Mouse (Mus musculus) cerebellum, postnatal 4 days (tissue): ENCODE measurements around the gene Hdgfl3.

Experiments used
- DNase-seq, 2 experiments: peaks; one replicate each; pipeline ENCODE4 v3.0.0; 2022; ENCODE audit warnings: low spot score in 2 of 2, mixed read lengths in 1 of 2

The Hdgfl3 gene

DNA sequence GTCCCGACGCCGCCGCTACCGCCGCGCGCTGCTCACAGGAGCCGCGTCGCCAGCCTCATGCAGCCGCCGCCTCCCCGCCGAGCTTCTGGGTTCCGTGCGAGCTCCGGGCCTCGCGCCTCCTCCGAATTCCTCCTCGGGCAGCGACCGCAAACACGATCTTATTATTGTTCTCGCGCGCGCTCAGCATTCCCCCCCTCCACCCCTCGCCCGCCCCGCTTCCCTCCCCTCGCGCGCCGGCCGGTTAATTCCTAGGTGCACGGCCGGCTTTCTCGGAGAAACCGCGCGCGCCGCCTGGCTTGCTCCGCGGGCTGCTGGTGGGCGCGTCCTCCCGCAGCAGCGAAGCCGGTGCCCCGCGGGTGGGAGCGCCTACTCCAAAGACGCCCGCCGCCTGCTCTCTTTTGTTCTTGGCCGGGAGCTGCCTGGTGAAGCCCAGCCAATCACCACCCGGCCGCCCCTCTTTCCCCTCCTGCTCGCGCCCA lies at the start of gene Hdgfl3:
Gene Hdgfl3 (minus strand): TSS at position 207 of the 479 bp plus-strand sequence.
- peak; percentile 65 to 86 for DNase-seq

DNA sequence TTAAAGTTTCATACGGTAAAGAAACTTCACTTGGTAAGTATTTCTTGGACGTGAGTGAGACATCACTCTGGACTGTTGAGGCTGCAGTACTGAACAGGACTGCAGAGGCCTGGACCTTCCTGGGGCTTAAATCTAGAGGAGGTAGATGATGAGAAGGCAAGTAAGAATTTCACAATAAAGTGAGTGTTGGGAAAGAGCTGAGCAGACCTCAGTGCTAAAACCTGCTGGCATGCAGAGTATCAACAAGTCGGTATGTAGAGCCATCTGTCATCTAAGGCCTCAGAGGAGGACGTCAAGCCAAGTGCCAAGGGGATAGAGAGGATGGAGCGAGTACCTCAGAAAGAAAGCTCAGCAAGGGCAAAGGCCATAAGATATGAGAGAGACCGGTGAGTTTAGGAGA lies 49.4 kb upstream of the Hdgfl3 start:
- no peak for DNase-seq

DNA sequence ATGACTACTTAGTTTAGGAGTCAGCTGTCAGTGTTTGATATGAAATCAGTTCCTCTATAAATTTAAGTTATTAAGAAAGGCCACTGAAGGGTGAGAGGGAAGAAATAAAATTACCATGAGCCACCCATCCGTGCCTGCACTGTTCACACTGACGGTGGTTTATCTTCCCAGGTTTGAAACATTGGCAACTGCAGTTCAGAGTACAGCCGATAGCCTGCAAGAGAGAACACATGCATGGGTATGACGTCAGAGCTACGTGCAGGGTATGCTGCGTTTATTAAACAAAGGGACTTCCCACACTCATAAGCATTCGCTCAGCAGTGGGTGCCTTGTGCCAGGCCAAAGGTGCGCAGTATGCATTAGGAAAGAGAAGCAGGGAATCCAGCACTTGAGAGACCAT lies 44.0 kb upstream of the Hdgfl3 start:
- no peak for DNase-seq

DNA sequence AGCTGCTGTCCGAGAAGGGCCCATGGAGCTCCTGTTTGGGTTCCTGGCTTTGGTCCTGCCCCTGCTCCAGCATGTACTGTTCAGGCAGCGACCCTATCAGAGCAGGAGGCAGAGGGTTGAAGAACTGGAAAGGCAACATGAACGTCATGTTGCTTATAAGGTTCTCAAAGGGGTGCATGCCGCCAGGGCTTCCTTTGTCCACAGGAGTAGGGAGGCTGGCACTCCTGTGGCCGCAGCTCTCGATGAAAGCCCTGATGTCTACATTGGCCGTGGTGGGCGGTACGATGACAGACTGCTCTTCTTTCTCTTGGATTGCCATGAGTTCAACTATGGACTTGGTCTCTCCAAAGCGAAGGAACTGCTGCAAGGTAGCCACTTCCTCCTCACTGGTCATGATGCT lies 40.3 kb upstream of the Hdgfl3 start:
- DNase-seq, result no peak

DNA sequence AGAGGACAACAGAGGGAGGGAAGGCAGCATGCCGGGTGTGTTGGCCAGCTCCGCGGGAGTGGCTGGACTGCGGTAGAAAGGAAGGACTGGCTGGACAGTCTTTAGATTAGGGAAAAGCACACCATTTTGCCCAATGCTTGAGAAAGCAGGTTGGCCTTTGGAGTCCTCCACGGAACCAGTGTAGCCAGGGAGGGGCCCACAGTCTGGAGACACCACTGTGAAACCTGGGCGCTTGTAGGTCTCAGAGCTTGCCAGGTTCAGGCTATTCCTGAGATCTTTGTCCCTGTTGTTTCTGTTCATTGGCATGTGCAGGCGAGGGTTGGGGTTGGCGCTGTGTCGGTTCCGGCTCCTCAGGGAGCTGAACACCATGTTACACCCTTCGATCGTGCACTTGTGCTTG lies 39.7 kb upstream of the Hdgfl3 start:
- DNase-seq, result no peak

DNA sequence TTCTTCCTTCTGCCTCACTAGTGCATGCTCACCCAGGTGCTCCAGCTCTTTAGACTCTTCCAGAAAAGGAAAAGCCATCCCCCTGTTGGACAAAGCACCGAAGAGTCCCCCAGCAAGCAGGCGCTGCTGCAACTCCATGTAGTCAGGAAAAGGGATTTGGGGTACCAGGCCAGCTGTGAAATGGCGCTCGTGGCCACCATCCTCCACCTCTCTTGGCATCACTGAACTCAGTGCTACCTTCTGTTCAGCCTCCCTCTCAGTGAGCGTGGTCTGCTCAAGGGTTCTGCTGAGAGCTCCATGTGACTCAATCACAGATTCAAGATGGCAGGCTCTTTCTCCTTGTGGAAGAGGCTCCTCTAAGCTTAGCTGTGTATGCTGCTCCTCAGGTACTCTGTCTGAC lies 39.1 kb upstream of the Hdgfl3 start:
- DNase-seq, result no peak

DNA sequence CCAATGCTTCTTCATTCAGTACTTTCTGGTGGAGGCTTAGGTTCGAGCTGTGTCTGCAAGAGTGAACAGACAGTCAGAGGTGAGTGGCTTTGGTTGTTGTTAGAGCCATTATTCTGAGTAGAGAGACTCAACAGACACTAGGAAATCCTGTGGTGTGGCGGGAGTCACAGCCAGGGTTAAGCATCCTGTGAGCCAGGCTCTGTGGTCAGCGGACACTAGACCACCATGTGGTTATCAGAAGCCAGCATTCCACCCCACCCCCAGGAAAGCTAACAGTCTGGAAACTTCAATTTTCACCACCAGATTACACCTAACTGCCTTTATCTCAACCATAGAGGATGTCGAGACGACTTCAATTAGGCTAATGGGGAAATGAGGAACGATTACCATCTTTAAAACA lies 34.7 kb upstream of the Hdgfl3 start:
- no peak for DNase-seq

DNA sequence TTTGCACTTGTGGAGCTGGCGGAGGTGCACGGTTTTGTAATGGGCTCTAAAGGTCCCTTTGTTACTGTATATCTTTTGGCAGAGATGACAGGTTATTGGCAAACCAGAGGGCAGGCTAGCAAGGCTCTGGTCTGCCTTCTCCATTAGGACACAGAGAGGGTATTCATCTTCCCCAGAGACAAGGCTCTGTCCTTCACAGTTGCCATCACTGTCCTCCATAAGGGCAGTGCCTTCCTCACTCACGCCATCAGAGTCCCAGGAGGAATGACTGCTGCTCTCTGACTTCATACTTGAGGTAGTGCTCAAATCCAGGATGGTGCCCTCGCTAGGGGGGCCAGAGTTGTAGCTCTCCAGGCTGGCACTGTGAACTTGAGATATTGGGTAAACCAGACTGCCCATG lies 34.2 kb upstream of the Hdgfl3 start:
- no peak for DNase-seq

DNA sequence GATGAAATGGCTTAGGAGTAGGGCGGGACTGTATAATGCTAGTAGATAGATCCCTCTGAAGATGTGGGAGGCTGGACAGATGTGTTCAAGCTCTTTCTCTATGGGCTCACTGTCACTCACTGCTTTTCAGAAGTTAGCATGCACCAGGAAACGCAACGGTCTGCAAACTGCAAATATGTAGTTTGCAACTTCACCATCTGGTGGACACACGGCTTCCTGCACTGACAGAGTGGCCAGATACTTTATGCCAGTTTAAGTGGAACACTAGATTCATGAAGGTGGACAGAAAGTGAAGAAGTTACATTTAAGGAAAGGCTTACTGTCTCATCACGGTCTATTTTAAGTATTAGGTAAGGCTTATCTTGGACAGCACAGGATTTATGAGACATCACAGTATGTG lies 31.9 kb upstream of the Hdgfl3 start:
- no peak for DNase-seq

DNA sequence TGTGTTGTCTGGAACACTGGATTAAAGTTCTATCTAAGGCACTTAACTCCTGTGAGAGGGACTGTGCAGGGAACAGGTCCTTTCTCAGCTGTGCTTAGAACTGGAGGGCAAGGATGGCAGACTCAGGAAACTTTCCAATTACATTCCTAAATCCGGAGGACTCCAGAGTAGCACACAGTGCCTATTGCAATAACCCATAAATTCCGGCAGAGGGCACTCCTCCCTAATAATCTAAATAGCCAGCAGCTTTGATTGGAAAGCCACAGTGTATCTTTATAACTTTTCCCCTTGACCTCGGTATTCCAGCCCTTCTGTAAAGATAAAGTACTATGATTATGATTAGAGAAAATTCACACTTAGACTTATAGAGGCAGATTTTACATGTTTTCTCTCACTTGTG lies 25.4 kb upstream of the Hdgfl3 start:
- peak in 1 of 2 experiments; percentile 31 for DNase-seq

DNA sequence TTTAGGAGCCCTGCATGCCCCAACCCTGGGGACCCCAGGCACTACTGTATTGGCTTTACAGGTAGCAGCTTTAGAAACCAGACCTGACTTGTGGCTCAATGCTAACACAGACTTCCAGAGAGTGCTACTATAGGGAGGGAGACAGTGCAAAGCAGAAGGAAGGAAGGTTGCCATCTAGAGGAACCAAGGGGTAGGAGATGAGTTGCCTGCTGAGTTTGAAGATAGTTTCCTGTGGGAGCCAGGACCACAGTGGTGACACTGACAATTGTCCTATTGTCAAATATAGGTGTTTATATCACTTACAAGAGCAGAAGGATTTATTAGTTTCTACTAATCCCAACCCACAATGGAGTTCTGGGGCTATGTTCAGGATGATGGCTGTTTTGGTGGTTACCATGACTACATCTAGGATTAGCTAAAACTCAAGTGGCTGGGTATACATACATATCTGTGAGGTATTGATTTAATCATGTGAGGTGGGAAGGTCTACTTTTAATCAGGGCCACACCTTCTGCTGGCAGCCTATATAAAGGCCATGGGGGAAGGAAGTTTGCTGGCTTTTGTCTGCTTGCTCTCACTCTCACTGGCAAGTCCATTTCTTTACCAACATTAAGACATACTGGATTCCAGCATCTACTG lies 20.1 kb upstream of the Hdgfl3 start:
- DNase-seq, result no peak

DNA sequence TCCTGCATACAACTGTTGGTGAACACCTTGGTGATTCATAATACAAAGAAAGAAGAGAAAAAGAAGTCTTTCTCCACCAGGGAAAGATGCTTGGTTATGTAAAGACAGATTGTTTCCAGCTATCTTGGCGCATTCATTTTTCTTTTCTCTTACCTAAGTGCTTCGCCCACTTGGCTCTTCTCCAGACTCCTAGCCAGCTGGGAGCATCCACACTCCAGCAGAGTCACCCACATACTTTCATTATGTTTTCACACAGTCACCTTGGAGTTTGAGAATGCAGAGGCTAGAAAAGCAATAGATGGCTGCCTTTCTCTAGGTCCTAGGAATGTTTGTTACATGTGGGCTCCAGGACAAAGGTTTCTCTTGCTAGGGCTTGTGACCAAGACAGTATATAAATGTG lies 16.2 kb upstream of the Hdgfl3 start:
- no peak for DNase-seq

DNA sequence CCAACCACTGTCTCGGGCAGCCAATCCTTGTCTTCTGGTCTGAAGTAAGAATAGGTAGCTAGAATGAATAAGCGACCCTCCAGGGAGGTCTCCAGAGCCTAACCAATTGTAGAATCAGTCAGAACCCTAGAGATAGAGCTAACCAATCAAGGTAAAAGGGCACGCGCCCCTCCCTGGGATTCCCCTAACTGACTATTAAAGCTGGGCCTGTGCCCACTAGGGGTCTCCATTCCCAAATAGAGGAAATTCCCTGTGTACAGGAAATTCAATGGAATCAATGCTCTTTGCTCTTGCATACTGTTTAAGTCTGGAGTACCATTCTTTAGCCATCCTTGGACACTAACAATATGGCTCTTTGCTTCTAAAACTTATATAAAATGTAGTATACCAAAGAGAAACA lies 11.1 kb upstream of the Hdgfl3 start:
- peak in 1 of 2 experiments; percentile 18 for DNase-seq

DNA sequence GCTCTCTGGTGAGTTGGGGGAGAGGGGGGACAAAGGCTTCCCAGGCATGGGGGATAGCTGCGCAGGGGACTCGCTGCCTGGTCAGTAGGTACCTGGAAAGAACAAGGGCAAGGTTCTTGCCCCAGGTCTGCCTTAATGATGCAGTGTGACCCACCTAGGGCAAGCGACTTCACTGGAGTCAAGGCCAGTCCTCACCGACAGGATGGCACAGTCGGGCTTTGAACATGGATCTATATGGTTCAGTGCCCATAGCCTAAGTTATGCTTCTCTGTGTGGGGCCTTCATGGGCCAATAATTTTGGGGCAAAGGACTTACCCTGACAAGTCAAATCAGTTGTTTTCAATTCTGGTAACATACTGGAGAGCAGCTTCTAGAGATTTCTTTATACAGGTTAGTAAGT lies 533 bp upstream of the Hdgfl3 start:
- DNase-seq, result no peak

DNA sequence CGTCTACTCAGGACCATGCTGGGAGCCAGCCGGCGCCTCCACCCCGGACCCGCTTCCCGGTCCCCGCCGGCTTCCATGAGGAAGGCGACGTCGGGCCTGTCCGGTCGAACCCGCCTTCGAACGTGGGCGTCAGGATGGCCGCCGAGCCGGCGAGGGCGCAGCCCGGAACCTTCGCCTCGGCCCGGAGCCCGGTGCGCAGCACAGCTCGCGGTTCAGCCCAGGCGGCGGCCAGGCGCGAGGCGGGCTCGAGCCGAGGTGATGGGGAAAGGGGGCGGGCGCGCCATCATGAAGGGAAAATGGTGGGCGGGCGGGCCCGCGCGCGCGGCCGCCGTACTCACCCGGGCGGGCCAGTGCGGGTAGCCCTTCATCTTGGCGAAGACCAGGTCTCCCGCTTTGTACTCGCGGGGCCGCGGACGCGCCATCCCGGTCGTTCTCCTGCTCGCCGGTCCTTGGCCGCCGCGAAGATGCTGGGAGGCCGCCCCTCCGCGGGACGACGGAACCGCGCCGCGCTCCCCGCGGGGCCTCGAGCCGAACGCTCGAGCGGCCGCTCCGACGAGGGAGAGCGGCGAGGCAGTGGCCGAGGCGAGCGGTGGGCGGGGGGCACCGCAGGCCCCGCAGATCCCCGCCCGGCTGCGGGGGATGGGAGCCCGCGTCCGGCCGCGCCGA lies 539 bp downstream of the Hdgfl3 start:
- peak; percentile 36 to 79 for DNase-seq

DNA sequence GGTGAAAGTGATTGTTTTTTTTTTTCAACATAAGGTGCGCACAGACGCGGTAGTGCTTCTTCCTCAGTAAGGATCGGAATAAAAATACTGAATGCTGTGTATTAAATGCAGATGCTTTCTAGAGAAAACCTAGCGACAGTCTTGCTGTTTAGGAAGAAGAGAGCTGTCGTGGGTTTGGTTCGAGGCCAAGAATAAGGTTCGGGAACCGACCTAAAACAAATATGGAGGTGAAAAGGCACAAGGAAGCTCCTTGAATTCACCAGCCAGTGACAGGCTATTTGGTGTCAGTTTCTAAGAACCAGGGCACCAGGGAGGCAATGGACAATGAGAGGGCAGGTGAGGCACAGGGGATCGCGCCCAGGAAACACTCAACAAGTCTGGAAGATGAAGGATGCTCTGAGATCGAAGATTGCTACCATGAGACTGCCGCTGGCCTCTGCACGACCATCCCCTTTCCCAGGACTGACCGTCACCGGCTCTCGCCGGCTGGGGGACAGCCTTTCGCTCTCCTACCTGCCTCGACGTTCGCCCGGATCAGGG lies 1.1 kb downstream of the Hdgfl3 start:
- DNase-seq, result no peak

DNA sequence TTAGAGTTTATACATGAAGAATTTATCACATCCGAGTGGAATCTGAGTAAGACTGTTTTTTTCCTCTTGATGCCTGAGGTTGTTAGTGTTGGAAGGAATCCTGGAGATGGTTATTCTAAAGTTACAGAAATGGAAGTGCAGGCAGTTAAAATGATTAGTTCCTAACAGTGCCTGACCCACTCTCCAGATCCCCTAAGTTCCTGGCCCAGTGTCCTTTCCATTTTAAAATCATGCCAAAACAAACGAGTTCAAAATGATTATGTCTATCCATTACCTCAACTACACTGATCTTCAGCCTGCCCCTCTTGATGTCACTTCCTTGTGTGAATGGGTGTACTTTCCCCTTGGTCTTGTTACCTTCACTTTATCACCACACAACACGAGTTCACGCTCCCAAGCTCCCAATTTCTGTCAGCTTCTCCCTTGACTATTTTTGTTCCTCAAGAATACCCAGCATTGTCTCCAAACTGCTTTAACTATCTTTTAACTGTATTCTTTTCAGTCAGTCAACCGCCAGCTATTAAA lies 1.7 kb downstream of the Hdgfl3 start:
- DNase-seq, result no peak

DNA sequence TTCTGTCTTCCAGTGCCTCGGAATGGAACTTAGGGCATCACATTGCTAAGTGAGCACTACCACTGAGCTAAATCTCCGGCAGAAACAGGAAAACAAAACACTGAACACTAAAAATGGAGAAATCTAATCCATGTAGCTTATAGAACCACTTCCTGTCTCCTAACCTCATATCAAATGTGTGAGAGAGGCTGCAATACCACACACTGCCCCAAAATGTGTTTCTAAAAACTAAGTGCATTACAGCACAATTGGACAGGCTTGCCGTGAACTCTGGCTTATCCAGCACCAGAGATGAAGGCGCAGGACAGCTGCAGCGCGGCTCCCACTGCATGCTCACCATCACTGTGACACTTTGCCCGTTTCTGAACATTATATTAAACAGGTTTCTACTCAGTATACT lies 5.3 kb downstream of the Hdgfl3 start:
- DNase-seq, result no peak

DNA sequence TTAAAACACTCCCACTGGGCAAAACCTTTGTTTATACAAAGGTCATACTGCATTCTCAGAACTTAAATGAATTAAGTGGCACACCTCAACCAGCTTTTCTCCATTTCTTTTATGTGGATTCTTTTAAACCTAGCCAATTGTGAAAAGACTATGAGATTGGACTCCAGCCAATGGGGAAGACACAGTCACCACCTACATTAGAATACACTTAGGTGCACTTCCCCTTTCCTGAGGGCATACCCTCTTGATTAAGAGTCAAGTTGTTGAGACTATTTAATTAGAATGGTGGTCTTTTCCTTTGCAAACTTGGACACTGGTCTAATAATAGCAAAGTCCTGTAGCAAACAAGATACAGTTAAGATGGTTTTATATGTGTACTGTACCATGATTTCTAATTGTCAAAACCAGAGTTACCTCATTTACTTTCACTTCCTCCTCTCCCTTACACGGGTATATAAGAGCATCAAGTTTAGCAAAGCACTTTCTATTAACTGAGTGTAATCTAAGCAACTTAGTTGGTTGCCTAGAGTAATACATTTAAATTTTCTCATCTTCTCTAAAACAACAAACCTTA lies 12.8 kb downstream of the Hdgfl3 start:
- no peak for DNase-seq

DNA sequence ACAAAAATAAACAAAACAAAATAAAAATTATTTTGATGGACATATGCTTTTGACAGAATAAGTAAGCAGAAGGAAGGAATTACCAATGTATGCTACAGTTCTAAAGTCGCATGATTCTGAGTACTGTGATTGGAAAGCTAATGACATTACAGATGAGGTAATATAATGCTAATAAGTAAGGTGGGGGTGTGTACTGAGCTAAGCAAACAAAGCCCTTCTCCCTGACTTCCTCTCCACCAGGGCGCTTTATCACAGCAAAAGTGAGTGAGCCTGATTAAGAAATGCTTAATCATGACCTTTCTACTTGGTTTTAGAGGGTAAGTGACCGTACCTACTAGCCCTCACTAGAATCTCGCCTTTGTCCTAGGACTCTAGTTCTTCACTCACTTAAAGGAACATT lies 14.0 kb downstream of the Hdgfl3 start:
- no peak for DNase-seq

DNA sequence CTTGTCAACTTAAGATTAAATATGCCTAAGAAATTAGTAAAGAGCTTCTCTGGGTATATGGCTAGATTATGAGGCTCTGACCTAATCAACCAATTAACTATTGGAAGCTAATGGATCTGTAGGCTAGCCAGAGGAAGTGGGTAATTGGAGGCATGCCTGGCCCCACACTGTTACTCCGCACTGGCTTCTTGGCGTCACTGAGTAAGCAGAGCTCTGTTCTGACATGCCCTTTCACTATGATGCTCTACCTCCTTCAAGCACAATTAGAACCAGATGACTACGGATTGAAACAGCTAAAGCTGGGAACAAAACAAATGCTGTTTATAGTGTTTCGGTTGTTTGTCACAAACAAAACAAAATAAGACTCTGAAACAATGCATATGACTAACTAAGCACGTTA lies 16.0 kb downstream of the Hdgfl3 start:
- peak in 1 of 2 experiments; percentile 19 for DNase-seq

DNA sequence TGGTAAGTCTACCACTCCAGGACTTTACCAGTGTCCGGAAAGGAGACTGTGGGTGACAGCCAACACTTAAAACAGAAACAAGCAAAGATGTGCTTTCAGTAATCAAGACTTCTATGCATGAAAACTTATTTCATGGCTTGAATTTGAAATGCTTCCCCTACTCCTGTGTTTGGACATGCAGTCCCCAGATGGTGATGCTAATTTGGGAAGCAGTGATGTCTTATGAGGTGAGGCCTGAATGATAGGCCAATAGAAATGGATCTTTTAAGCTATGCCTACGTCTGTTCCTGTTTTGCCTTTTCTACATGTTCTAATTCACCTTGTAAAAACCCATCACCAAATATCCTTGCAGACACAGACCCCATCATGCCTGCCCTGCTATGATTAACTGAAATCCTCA lies 29.3 kb downstream of the Hdgfl3 start:
- DNase-seq, result no peak

DNA sequence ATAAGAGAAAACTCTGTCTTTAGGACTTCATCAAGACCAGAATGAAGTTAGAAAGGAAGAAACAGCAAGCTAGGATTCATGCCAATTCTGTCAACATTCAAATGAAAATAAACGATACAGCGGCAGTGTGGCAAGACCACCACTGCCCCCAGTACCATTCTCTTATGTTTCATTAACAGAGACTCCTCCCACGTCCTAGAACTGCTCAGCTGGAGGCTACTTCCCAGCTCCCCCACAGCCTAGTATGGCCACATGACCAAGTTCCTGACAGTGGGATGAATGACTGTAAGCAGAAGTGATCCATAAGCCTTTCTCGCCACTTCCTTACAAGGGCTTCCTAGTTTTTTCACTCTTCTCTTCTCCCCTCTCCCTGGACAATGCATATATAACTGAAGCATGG lies 30.2 kb downstream of the Hdgfl3 start:
- DNase-seq, result no peak
